Mouse (Mus musculus) heart, embryonic 16.5 days (tissue): ENCODE measurements around the gene Aif1. TPM values are rescaled to one million over a fixed set of nuclear protein-coding genes. Genes with fewer than 3 reads are reported as not detected.

ENCODE experiments used
- ATAC-seq: fragments of 200-750 bp; cut with Nextera tagmentation; replicated peaks from 2 replicates; pipeline ENCODE4 v1.8.0; 2017; ENCODE audit warnings: moderate number of reproducible peaks; ENCODE audit not compliant: insufficient read depth, low FRiP score; ENCODE audit errors: extremely low read depth
- H3K27ac ChIP-seq: fragments of 300-500 bp; sonication (generic); 2 replicates; pipeline ENCODE4 v1.5.1; 2014; ENCODE audit warnings: mild to moderate bottlenecking, low read length, control low read depth, moderate library complexity
- H3K27me3 ChIP-seq: fragments of 300-500 bp; sonication (generic); 2 replicates; pipeline ENCODE4 v1.6.1; 2014; ENCODE audit warnings: low read length, mixed read lengths; ENCODE audit not compliant: control insufficient read depth, insufficient read depth
- H3K36me3 ChIP-seq: fragments of 300-500 bp; sonication (generic); 2 replicates; pipeline ENCODE4 v1.6.1; 2014; ENCODE audit not compliant: control insufficient read depth, insufficient read depth
- H3K4me1 ChIP-seq: fragments of 300-500 bp; sonication (generic); 2 replicates; pipeline ENCODE4 v1.6.1; 2014; ENCODE audit warnings: low read length, mixed read lengths; ENCODE audit not compliant: control insufficient read depth, insufficient read depth
- H3K4me2 ChIP-seq: fragments of 300-500 bp; sonication (generic); 2 replicates; pipeline ENCODE4 v1.6.1; 2014; ENCODE audit warnings: low read depth, mild to moderate bottlenecking, control low read depth, low read length
- H3K4me3 ChIP-seq: fragments of 300-500 bp; sonication (generic); 2 replicates; pipeline ENCODE4 v1.5.1; 2014; ENCODE audit warnings: mild to moderate bottlenecking, control low read depth, low read length
- H3K9ac ChIP-seq: fragments of 300-500 bp; sonication (generic); 2 replicates; pipeline ENCODE4 v1.6.1; 2014; ENCODE audit warnings: low read length, control low read depth
- H3K9me3 ChIP-seq: fragments of 300-500 bp; sonication (generic); replicated peaks from 2 replicates; pipeline ENCODE4 v1.6.1; 2016; ENCODE audit warnings: low read length; ENCODE audit not compliant: control insufficient read depth
- WGBS: fragments of 180-500 bp; shearing (Covaris S2); extraction: QIAGEN DNeasy Blood & Tissue Kit; methylation state at CpG from one replicate; pipeline ENCODE4 v1.1.7; 2014; 5-methylcytosine and 5-hydroxymethylcytosine counted together
- polyA plus RNA-seq: library from polyadenylated mRNA; unstranded; fragments of >200 nt; fragmentation: Nextera tagmentation; extraction: Ambion mirVana; gene quantifications from 2 replicates; pipeline ENCODE4 v1.2.1, GENCODE M21; 2015

The Aif1 gene
- polyA plus RNA-seq: 6.0 and 10.9 TPM in 2 replicates

- WGBS: 66% methylated on average over 2 of the region's 2 CpGs
- no peak for ATAC-seq
- H3K9ac ChIP-seq: no peak within 1 kb of the TSS
- no peak within 1 kb of the TSS for H3K27ac ChIP-seq
- H3K36me3 ChIP-seq: no peaks in the 10 kb centered on the region
- H3K4me2 ChIP-seq: no peak within 1 kb of the TSS
- H3K9me3 ChIP-seq: no peaks in the 10 kb centered on the region
- no peak within 1 kb of the TSS for H3K4me3 ChIP-seq
- no peaks in the 10 kb centered on the region for H3K27me3 ChIP-seq
- H3K4me1 ChIP-seq: no peaks in the 10 kb centered on the region; the same call in 1 of the 2 replicates
Measured at GRCm38 (mm10) chr17:35175968-35176367, at the start of gene Aif1. Gene Aif1, minus strand, starts transcription at chr17:35176068.

GRCm38 (mm10) chr17:35225456-35225855, 49.6 kb upstream of the Aif1 start:
- no peak overlapping the region for H3K9ac ChIP-seq
- H3K4me3 ChIP-seq: no peak overlapping the region
- no peak overlapping the region for H3K4me2 ChIP-seq
- no peaks in the 10 kb centered on the region for H3K27me3 ChIP-seq
- WGBS: 93% methylated on average over 5 of the region's 5 CpGs
- H3K27ac ChIP-seq: no peak overlapping the region
- no peak for ATAC-seq
- H3K9me3 ChIP-seq: no peaks in the 10 kb centered on the region
- peaks cover 24% of the 10 kb centered on the region for H3K36me3 ChIP-seq
- H3K4me1 ChIP-seq: 0 out of 2 replicates have a peak, but pooled peaks cover 4% of the 10 kb centered on the region

GRCm38 (mm10) chr17:35224641-35225040, 48.8 kb upstream of the Aif1 start:
- WGBS: 95% methylated on average over 4 of the region's 4 CpGs
- no peak for ATAC-seq
- Histone ChIP-seq H3K4me2 (no peak overlapping the region), H3K4me3 (no peak overlapping the region), H3K4me1 (peaks cover 7% of the 10 kb centered on the region; the same call in 1 of the 2 replicates), H3K27me3 (no peaks in the 10 kb centered on the region), H3K27ac (no peak overlapping the region), H3K9me3 (no peaks in the 10 kb centered on the region), H3K9ac (no peak overlapping the region), H3K36me3 (peaks cover 19% of the 10 kb centered on the region)

DNA sequence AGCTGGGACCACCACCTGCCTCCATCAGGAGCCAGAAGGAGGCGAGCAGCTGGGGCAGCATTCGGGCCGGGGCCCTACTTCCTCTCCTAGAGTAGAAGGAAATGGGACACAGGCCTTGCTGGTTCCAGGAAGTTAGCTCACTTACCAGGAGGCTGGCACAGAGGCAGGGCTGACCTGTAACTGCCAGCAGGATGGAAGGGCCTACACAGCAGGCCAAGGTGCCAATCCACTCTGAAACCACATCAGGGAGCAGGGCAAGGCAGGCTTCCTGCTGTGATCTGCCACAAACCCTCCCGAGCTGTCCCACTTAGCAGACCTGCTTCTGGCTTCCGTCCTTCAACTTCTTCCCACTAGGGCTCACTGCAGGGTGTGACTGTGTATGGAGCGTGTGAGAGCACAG, 46.4 kb upstream of the Aif1 start:
- H3K4me1 ChIP-seq: peaks cover 9% of the 10 kb centered on the region
- H3K36me3 ChIP-seq: peaks cover 8% of the 10 kb centered on the region; the same call in 1 of the 2 replicates
- peak; percentile 11; the same call in 1 of the 2 replicates for ATAC-seq
- no peak overlapping the region for H3K4me2 ChIP-seq
- H3K9ac ChIP-seq: no peak overlapping the region
- 59% methylated on average over 6 of the region's 6 CpGs for WGBS
- H3K27ac ChIP-seq: peak overlapping the region; percentile 24
- no peak overlapping the region for H3K4me3 ChIP-seq
- H3K9me3 ChIP-seq: no peaks in the 10 kb centered on the region
- H3K27me3 ChIP-seq: no peaks in the 10 kb centered on the region

DNA sequence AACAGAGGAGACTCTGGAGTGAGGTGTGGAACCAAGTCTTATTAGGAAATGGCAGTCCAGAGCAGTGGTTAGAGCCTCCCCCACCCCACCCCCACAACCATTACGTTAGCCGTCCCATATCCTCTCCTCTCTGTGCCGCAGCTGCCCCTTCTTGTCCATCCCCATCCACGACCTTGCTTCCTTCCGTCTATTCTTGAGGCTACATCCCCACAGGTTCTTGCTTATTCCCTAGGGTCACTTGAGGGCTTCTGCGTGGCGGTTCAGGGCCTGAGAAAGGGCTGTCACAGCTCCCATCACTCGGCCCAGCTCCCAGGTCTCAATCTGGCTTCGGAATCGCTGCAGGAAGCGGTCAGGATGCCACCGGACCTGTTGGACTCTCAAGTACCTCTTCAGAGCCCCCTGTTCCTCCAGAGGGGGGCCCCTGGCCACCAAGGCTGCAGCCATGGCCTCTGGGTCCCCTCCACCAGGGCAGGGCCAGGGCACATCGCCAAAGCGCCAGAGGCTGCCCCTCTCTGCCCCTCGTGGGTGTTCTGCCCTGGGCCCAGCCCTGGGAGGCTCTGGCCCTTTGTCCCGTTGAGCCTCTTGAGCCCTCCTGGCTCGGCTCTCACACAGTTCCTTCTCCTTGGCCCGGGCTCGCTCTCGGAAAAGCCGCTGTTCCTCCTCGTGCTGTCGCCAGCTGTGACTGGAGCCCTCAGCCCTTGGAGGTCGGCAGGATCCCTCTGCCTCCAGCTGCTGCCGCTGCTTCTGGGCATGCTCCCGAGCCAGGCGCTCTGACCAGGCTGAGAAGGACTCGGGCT, 44.5 kb upstream of the Aif1 start, which contains the start of gene Gm16181:
Gene Gm16181 (plus strand): TSS at position 679 of the 797 bp plus-strand sequence.
- no peak within 1 kb of the TSS for H3K4me3 ChIP-seq
- H3K27ac ChIP-seq: peak within 1 kb of the TSS; percentile 75
- no peak for ATAC-seq
- no peaks in the 10 kb centered on the region for H3K27me3 ChIP-seq
- peaks cover 8% of the 10 kb centered on the region; the same call in 1 of the 2 replicates for H3K36me3 ChIP-seq
- H3K4me1 ChIP-seq: peaks cover 7% of the 10 kb centered on the region
- 60% methylated on average over 28 of the region's 28 CpGs for WGBS
- no peak within 1 kb of the TSS for H3K4me2 ChIP-seq
- H3K9me3 ChIP-seq: no peaks in the 10 kb centered on the region
- 0 out of 2 replicates have a peak within 1 kb of the TSS, but pooled peaks have one; percentile 18 for H3K9ac ChIP-seq

- Histone ChIP-seq H3K27me3 (no peaks in the 10 kb centered on the region), H3K4me3 (no peak overlapping the region), H3K9me3 (no peaks in the 10 kb centered on the region), H3K4me1 (peaks cover 7% of the 10 kb centered on the region), H3K36me3 (0 out of 2 replicates have a peak, but pooled peaks cover 2% of the 10 kb centered on the region), H3K9ac (no peak overlapping the region), H3K27ac (peak overlapping the region; percentile 39), H3K4me2 (no peak overlapping the region)
- no peak for ATAC-seq
- WGBS: 54% methylated on average over 6 of the region's 6 CpGs
Measured at GRCm38 (mm10) chr17:35219601-35220041, 43.8 kb upstream of the Aif1 start.

GRCm38 (mm10) chr17:35218516-35219193, 42.8 kb upstream of the Aif1 start:
- Histone ChIP-seq H3K4me3 (no peak overlapping the region), H3K9me3 (no peaks in the 10 kb centered on the region), H3K4me1 (peaks cover 7% of the 10 kb centered on the region), H3K27me3 (no peaks in the 10 kb centered on the region), H3K4me2 (no peak overlapping the region), H3K27ac (peak overlapping the region; percentile 62), H3K36me3 (0 out of 2 replicates have a peak, but pooled peaks cover 2% of the 10 kb centered on the region), H3K9ac (no peak overlapping the region)
- ATAC-seq: peak; percentile 52
- 64% methylated on average over 18 of the region's 18 CpGs for WGBS

- no peaks in the 10 kb centered on the region for H3K9me3 ChIP-seq
- 88% methylated on average over 5 of the region's 5 CpGs for WGBS
- no peak for ATAC-seq
- no peak overlapping the region for H3K9ac ChIP-seq
- H3K27me3 ChIP-seq: 0 out of 2 replicates have a peak, but pooled peaks cover 2% of the 10 kb centered on the region
- no peaks in the 10 kb centered on the region for H3K36me3 ChIP-seq
- no peak overlapping the region for H3K4me2 ChIP-seq
- H3K4me1 ChIP-seq: no peaks in the 10 kb centered on the region
- no peak overlapping the region for H3K27ac ChIP-seq
- H3K4me3 ChIP-seq: no peak overlapping the region
Measured at GRCm38 (mm10) chr17:35213071-35213470, 37.2 kb upstream of the Aif1 start.

DNA sequence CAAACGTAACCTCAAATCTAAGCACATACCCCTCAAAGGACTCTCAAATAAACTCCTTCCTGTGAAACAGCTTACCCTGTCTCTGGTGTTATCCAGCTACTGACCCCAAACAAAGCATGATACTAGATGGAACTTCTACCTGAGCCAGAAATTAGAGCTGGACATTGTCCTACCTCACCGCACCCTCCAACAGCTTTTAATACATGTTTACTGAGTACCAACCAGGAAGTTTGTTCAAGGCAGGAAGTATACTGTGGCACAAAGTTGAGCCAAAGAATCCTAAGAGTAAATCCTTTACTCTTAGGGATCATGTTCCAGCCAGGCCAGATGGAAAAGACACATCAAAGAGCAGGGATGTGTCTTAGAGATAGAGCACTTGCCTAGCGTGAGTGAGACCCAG, 34.7 kb upstream of the Aif1 start:
- Histone ChIP-seq H3K9ac (no peak overlapping the region), H3K27ac (no peak overlapping the region), H3K4me3 (no peak overlapping the region), H3K36me3 (no peaks in the 10 kb centered on the region), H3K27me3 (0 out of 2 replicates have a peak, but pooled peaks cover 2% of the 10 kb centered on the region), H3K9me3 (no peaks in the 10 kb centered on the region), H3K4me1 (no peaks in the 10 kb centered on the region), H3K4me2 (no peak overlapping the region)
- ATAC-seq: no peak
- WGBS: 68% methylated on average over 3 of the region's 3 CpGs
